Mouse (Mus musculus) liver, embryonic 11.5 days (tissue): ENCODE results near the gene Gbgt1. TPM values are rescaled to one million over a fixed set of nuclear protein-coding genes. Genes with fewer than 3 reads are reported as not detected.

Source experiments
- ATAC-seq: fragments of 200-750 bp; cut with Nextera tagmentation; replicated peaks from 2 replicates; pipeline ENCODE4 v1.8.0; 2017; ENCODE audit warnings: moderate number of reproducible peaks, mild to moderate bottlenecking, moderate TSS enrichment, moderate library complexity; ENCODE audit not compliant: low FRiP score
- DNase-seq: peaks from one replicate; pipeline ENCODE4 v3.0.0-alpha.2; 2017; ENCODE audit warnings: low spot score
- H3K27ac ChIP-seq: fragments of 300-500 bp; sonication (generic); 2 replicates; pipeline ENCODE4 v1.5.1; 2014; ENCODE audit warnings: mild to moderate bottlenecking, low read depth, low read length, control low read depth
- H3K27me3 ChIP-seq: fragments of 300-500 bp; sonication (generic); replicated peaks from 2 replicates; pipeline ENCODE4 v1.6.1; 2014; ENCODE audit warnings: low read length, mixed read lengths; ENCODE audit not compliant: control insufficient read depth, insufficient read depth
- H3K36me3 ChIP-seq: fragments of 300-500 bp; sonication (generic); 2 replicates; pipeline ENCODE4 v1.6.1; 2014; ENCODE audit warnings: mild to moderate bottlenecking, low read length, moderate library complexity, mixed read lengths; ENCODE audit not compliant: control insufficient read depth, insufficient read depth
- H3K4me1 ChIP-seq: fragments of 300-500 bp; sonication (generic); replicated peaks from 2 replicates; pipeline ENCODE4 v1.6.1; 2014; ENCODE audit warnings: low read length, mixed read lengths; ENCODE audit not compliant: control insufficient read depth, insufficient read depth
- H3K4me2 ChIP-seq: fragments of 300-500 bp; sonication (generic); 2 replicates; pipeline ENCODE4 v1.6.1; 2014; ENCODE audit warnings: mild to moderate bottlenecking, control low read depth, moderate library complexity
- H3K4me3 ChIP-seq: fragments of 300-500 bp; sonication (generic); 2 replicates; pipeline ENCODE4 v1.5.1; 2014; ENCODE audit warnings: low read depth, low read length, control low read depth
- H3K9ac ChIP-seq: fragments of 300-500 bp; sonication (generic); 2 replicates; pipeline ENCODE4 v1.6.1; 2014; ENCODE audit warnings: low read depth, low read length, control low read depth
- H3K9me3 ChIP-seq: fragments of 300-500 bp; sonication (generic); 2 replicates; pipeline ENCODE4 v1.6.1; 2016; ENCODE audit warnings: low read length, inconsistent platforms, mixed read lengths; ENCODE audit not compliant: control insufficient read depth
- WGBS: fragments of 180-500 bp; shearing (Covaris S2); extraction: QIAGEN DNeasy Blood & Tissue Kit; methylation state at CpG from one replicate; pipeline ENCODE4 v1.1.7; 2014; 5-methylcytosine and 5-hydroxymethylcytosine counted together
- polyA plus RNA-seq: library from polyadenylated mRNA; unstranded; fragments of >200 nt; fragmentation: Nextera tagmentation; extraction: Ambion mirVana; gene quantifications from 2 replicates; pipeline ENCODE4 v1.2.1, GENCODE M21; 2014

The Gbgt1 gene
- polyA plus RNA-seq, 1 experiment from 2014 or later, result 0.32 TPM

GRCm38 (mm10) chr2:28494521-28494920, 2.2 kb upstream of the Gbgt1 start:
- Histone ChIP-seq H3K4me1 (no peaks in the 10 kb centered on the region), H3K4me3 (no peak overlapping the region), H3K4me2 (no peak overlapping the region), H3K27ac (no peak overlapping the region), H3K9me3 (no peaks in the 10 kb centered on the region), H3K27me3 (no peaks in the 10 kb centered on the region), H3K9ac (no peak overlapping the region), H3K36me3 (no peaks in the 10 kb centered on the region)
- DNase-seq, result no peak
- no peak for ATAC-seq
- WGBS, result 90% methylated on average over 2 of the region's 2 CpGs

DNA sequence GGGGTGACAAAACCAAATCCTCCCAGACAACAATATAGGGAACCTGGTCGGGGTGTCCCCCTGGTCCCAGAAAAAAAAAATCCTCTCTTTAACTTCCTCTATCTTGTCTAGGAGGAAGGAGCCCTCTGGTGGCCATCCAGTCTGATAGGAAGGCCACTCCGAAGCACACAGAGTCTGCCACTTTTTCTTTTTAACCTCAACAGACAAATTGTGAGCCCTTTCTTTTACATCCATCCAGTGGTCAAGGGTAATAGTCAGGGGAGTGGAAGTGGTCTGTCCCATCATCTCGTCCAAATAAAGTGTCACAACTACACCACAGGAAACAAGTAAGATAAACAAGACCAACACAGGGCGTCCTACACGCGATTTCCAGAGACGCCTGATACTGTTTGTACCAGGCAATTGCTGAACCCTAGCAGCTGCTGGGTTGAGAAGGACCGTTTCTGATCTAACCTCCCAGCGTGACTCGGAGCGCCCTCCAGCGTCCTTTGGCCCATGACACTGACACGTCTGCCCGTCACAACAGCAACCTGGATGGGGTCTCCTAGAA, 1.4 kb upstream of the Gbgt1 start:
- H3K9me3 ChIP-seq, result no peaks in the 10 kb centered on the region
- H3K4me2 ChIP-seq, result no peak overlapping the region
- ATAC-seq, result no peak
- no peaks in the 10 kb centered on the region for H3K27me3 ChIP-seq
- 68% methylated on average over 14 of the region's 14 CpGs for WGBS
- H3K4me3 ChIP-seq, result no peak overlapping the region
- no peaks in the 10 kb centered on the region for H3K4me1 ChIP-seq
- DNase-seq, result no peak
- no peak overlapping the region for H3K9ac ChIP-seq
- H3K36me3 ChIP-seq, result no peaks in the 10 kb centered on the region
- H3K27ac ChIP-seq, result no peak overlapping the region

DNA sequence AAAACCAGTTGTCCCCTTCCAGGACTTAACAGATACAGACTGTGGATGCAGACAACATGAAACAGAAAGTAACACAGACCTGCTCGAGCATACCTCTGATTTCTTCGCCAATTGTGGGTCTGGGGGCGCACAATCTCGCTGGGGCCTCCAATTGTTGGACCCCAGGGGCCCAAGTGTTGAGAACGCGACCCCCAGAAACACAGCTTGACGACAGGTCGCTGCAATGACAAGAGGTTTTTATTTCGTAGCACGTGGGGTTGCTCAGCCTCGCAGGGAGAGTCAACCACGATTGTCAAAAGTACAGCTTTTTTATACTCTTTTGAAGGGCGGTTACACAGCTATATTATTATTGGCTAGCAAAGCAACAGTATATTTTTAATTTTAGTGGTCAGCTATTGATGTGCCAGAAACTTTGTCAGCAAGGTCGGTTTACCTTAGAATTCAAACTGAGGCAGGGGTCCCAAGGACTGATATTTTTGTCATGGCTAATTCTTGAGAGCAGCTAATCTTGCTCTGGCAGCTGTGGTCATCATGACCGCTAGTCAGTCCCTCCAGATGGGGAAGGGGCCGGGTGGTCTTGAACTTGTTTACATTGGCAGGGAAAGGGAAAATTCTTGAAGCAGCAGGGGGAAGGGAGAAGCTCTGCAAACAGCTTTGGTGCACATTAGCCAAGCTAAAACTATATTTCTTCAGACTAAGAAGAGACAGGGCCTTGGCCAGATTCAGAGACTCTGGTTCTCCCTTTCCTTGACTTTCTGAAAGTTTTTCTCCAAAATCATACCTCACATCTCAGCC, 693 bp upstream of the Gbgt1 start:
- H3K4me1 ChIP-seq, result no peaks in the 10 kb centered on the region
- no peak for DNase-seq
- H3K4me2 ChIP-seq, result no peak overlapping the region
- no peak overlapping the region for H3K27ac ChIP-seq
- no peaks in the 10 kb centered on the region for H3K36me3 ChIP-seq
- H3K9ac ChIP-seq, result no peak overlapping the region
- H3K27me3 ChIP-seq, result no peaks in the 10 kb centered on the region
- no peak for ATAC-seq
- no peak overlapping the region for H3K4me3 ChIP-seq
- no peaks in the 10 kb centered on the region for H3K9me3 ChIP-seq
- WGBS, result 85% methylated on average over 16 of the region's 16 CpGs

DNA sequence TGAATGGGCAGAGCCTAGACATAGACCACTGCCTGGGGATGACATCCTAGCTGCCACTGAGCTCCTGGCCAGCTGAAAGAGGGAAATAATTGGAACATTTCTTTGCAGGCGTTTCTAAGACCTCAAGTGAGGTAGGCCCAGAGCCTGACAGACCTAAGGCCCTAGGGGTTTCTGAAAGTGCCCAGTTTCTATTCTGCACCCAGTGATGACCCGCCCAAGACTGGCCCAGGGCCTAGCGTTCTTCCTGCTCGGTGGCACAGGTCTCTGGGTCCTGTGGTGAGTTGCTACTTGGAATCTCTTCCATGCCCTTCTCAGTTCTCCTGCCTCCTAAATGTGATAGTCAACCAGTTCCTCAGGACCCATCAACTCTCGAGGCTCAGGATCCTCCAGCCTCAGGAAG, 870 bp downstream of the Gbgt1 start:
- Histone ChIP-seq H3K27ac (no peak overlapping the region), H3K4me1 (no peaks in the 10 kb centered on the region), H3K4me2 (no peak overlapping the region), H3K4me3 (no peak overlapping the region), H3K9ac (no peak overlapping the region), H3K36me3 (no peaks in the 10 kb centered on the region), H3K27me3 (no peaks in the 10 kb centered on the region), H3K9me3 (no peaks in the 10 kb centered on the region)
- 80% methylated on average over 5 of the region's 5 CpGs for WGBS
- no peak for ATAC-seq
- DNase-seq, result no peak

GRCm38 (mm10) chr2:28498431-28498830, 1.7 kb downstream of the Gbgt1 start:
- Histone ChIP-seq H3K27me3 (no peaks in the 10 kb centered on the region), H3K9ac (no peak overlapping the region), H3K9me3 (no peaks in the 10 kb centered on the region), H3K36me3 (no peaks in the 10 kb centered on the region), H3K4me1 (no peaks in the 10 kb centered on the region), H3K27ac (no peak overlapping the region), H3K4me3 (no peak overlapping the region), H3K4me2 (no peak overlapping the region)
- no peak for ATAC-seq
- DNase-seq, result no peak
- 63% methylated on average over 4 of the region's 4 CpGs for WGBS

- 71% methylated on average over 10 of the region's 10 CpGs for WGBS
- no peak overlapping the region for H3K4me2 ChIP-seq
- H3K36me3 ChIP-seq, result no peaks in the 10 kb centered on the region
- H3K27me3 ChIP-seq, result no peaks in the 10 kb centered on the region
- DNase-seq, result no peak
- no peaks in the 10 kb centered on the region for H3K9me3 ChIP-seq
- no peak overlapping the region for H3K4me3 ChIP-seq
- ATAC-seq, result no peak
- H3K9ac ChIP-seq, result no peak overlapping the region
- no peak overlapping the region for H3K27ac ChIP-seq
- no peaks in the 10 kb centered on the region for H3K4me1 ChIP-seq
These were observed 6.3 kb downstream of the Gbgt1 start for GRCm38 (mm10) chr2:28502987-28503386.

- ATAC-seq (no peak), DNase-seq (no peak)
- 83% methylated on average over 13 of the region's 13 CpGs for WGBS
- Histone ChIP-seq H3K9me3 (no peaks in the 10 kb centered on the region), H3K4me3 (no peak overlapping the region), H3K27me3 (no peaks in the 10 kb centered on the region), H3K4me1 (no peaks in the 10 kb centered on the region), H3K9ac (no peak overlapping the region), H3K4me2 (no peak overlapping the region), H3K27ac (no peak overlapping the region), H3K36me3 (no peaks in the 10 kb centered on the region)
These were observed 8.0 kb downstream of the Gbgt1 start for GRCm38 (mm10) chr2:28504676-28505075.

- H3K9ac ChIP-seq, result no peak within 1 kb of the TSS
- peaks cover 3% of the 10 kb centered on the region; the same call in 1 of the 2 replicates for H3K27me3 ChIP-seq
- no peaks in the 10 kb centered on the region for H3K4me1 ChIP-seq
- no peaks in the 10 kb centered on the region for H3K9me3 ChIP-seq
- DNase-seq (no peak), ATAC-seq (no peak)
- no peak within 1 kb of the TSS for H3K4me2 ChIP-seq
- no peak within 1 kb of the TSS for H3K4me3 ChIP-seq
- 62% methylated on average over 3 of the region's 3 CpGs for WGBS
- no peak within 1 kb of the TSS for H3K27ac ChIP-seq
- no peaks in the 10 kb centered on the region for H3K36me3 ChIP-seq
These were observed 9.1 kb downstream of the Gbgt1 start, which contains the start of gene Gm10134 for GRCm38 (mm10) chr2:28505795-28506194. TSS of gene Gm10134 (plus strand) at chr2:28506095.

DNA sequence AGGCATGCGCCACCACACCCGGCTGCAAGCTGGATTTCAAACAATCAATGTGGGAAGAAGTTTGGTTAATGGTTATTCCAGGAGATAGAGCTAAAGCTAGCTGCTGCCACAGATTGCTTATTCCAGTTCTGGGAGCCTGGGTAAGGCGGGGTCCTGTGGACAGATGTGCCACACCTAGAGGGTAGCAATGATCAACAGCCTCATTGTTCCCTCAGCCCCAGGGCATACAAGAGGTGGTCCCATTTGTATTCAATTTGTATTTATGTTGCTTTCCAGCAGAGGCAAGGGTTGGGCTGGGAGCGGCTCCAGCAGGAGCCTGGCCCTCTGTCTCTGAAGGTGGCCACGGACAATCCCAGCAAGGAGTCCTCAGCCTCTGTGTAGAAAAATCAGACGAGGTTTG, 9.6 kb downstream of the Gbgt1 start:
- ATAC-seq (no peak), DNase-seq (no peak)
- no peak overlapping the region for H3K4me3 ChIP-seq
- H3K4me2 ChIP-seq, result no peak overlapping the region
- no peak overlapping the region for H3K9ac ChIP-seq
- no peak overlapping the region for H3K27ac ChIP-seq
- H3K27me3 ChIP-seq, result peaks cover 3% of the 10 kb centered on the region
- WGBS, result 81% methylated on average over 6 of the region's 6 CpGs
- no peaks in the 10 kb centered on the region for H3K36me3 ChIP-seq
- H3K9me3 ChIP-seq, result no peaks in the 10 kb centered on the region
- no peaks in the 10 kb centered on the region for H3K4me1 ChIP-seq
